Mouse (Mus musculus) lung, postnatal 0 days (tissue): Measurements from ENCODE around the gene Gm38394.

Source experiments
- CTCF ChIP-seq: IDR thresholded peaks from 2 replicates; pipeline ENCODE4 v1.5.1; 2016; ENCODE audit warnings: antibody characterized with exemption, mild to moderate bottlenecking
- EP300 ChIP-seq: IDR thresholded peaks from 2 replicates; pipeline ENCODE4 v1.6.1; 2016; ENCODE audit warnings: antibody characterized with exemption, mild to moderate bottlenecking, control low read depth

DNA sequence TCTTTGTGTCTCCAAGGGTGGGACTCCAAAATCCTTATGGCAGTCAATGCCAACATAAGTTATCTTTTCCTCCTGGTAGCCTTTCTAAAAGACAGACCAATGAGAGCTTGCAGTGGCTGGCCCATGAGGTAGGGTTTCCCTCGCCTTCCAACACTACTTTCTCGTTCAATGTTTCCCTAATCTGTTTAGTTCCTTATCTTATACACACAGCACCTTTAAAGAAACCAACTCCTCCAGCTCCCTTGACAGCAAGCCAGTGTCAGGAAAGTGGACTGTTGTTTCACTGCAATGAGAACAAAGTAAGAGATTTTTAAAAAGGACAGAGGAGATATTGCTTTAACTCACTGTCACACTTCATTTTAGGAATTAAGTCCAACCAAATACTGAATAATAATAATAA lies 43.2 kb downstream of the Gm38394 start:
- TF ChIP-seq CTCF, result no peak
- TF ChIP-seq EP300, result no peak
